Mouse (Mus musculus) embryo, embryonic 11 days (tissue): ENCODE measurements around the gene Rab11b.
"Not testable (repeated sequence)": the region's sequence is repeated elsewhere in the genome, so short reads cannot be mapped to it uniquely, and the experiment has no call there.

ENCODE experiments used
- DNase-seq: peaks from one replicate; pipeline ENCODE4 v3.0.0-alpha.2; 2015

Gene Rab11b

DNA sequence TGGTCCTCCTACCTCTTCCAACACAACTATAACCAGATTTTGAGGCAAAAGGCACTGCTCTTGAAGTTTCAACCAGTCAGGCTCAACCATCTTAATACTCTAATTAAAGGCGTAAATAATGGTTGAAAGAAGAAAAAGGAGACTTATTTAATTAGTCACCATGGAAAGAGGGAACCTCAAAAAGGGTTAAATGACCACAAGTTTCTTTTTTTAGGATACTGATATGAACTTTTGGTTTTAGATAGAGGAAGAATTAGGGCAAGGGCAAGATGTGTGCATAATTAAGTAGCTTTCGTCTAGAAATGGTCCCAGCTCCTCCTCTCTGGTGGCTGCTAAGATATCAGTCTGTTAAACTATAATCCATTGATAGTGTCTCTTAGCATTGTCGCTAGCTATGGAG lies 6.1 kb upstream of the Rab11b start:
- no peak for DNase-seq

DNA sequence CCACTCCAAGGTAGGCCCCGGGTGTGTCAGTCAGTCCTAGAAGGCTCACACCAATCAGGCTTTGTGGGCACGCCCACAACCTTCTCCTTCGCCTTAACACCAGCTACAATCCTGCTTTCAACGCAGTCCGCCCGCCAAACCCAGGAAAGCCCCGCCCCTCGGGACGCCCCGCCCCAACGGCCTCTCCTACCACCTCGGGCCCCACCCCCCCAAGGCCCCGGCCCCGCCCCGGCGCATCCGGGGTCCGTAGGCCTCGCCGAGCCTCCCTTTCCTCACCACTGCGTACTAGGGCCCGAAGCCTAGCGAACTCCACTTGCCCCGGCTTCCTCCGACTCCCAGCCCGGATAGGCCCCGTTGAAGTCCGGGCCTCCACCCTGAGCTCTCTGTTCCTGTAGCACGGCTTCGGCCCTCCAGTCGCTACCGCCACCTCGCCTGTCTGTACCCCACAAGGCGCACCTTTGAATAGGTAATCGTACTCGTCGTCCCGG lies 519 bp downstream of the Rab11b start:
- peak; percentile 93 for DNase-seq

DNA sequence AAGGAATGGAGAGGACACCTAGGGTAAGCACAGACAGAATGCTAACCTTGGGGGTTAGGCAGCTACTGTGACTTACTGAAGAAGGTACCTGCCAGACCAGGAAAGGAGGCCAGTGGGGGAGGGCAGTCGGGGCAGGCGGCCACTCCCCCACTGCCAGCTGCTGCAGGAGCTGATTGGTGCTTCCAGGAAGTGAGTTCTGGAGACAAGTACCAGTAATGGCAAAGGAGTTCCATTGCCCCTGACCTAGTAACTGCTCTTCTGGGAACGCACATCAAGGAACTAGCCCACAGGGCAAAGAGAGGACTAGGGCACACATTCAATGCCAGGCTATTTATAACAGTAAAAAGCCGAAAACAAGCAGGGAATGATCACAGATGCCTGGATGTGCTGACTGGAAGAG lies 3.1 kb downstream of the Rab11b start:
- no peak for DNase-seq

DNA sequence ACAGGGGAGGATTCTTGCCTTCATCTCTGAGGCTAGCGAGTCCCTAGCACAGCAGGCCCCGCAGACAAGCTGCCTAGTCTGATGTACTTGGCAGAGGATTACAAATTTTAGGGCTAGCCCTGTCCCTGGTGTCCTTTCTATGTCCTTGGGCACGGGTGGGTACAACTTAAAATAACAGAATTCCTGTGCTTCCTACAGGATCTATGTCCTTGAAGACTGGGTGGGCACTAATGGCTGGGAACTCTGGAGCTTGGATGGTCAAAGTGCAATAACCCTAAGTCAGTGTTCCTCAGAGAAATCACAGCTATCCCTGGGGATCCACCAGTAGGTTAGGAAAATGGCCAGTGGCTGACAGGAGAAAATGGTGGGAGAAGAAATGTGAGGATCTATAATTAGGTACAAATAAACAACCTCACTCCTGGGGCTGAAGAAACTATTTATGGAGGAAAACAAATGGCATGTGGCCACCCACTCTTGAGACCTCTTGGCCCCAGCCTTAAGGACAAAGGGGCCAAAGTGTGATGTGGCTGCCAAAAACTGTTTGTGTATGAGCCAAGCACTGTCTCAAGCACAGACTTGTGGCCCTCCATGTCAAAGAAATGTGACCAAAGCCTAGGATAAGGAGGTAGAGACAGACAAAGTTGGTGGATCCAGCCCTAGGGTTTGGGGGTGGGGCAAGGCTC lies 4.1 kb downstream of the Rab11b start:
- DNase-seq: no peak

DNA sequence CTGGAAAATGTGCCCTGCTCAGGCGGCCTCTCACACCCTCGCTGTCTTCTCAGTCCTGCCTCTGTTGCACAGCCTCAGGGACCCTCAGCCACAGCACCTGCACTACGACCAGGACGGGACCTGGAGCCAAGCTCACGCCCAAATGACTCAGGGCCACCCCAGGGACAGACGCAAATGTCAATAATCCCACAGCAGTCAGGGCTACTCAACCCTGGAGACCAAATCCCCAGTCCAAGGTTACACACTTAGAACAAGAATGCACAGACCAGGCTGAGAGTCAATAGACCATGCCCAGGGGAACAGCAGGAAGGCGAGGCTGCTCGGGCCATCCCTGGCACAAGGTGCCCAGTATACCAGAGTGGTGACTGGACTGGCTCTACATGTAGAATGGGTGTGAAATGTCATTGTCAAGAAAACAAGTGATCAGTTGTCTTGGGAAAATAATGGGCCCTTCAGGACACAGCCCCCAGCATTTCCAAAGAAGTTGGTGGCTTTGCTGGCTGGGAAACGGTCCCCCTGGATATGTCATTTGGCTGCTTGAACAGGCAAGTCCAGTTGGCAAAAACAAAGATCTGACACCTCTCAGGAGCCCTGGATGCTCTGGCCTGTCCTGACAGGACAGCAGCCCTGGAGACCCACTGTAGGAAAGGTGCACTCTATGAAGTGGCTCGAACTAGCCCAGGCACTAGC lies 4.8 kb downstream of the Rab11b start:
- DNase-seq: no peak

DNA sequence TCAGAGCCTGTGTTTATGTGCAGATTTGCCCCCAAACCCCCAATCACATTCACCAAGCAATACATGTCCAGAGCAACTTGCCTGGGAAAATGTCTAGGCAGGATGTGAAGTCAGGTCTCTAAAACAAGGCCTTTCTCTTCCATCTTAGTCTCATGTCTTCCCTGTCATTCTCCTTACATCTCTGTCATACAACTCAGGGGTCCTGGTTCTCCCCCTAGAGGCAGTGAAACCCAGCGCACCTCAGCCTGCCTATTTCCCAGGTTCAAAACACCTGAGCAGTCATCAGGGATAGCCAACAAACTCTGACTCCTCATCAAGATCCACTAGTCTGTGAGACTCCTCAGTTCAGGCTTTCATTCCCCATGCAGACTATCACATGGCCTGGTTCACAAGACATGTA lies 5.7 kb downstream of the Rab11b start:
- no peak for DNase-seq

DNA sequence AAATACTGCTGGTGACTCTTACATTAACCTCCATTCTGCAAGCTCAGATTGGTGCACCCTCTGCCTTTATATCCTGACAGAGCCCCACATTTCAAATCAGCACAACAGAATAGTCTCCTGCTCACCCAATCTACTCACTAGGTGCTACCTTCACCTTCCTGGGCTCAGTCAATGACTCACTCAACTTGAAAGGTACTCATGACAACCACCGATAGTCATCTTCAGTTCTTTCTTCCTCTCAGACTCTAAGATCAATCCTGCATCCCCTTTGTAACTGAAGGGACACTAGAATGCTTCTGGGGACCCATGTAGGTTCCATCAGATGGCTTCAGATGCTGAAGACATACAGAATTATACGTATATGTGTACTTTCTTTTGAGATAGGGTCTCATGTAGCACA lies 8.0 kb downstream of the Rab11b start:
- DNase-seq: no peak

DNA sequence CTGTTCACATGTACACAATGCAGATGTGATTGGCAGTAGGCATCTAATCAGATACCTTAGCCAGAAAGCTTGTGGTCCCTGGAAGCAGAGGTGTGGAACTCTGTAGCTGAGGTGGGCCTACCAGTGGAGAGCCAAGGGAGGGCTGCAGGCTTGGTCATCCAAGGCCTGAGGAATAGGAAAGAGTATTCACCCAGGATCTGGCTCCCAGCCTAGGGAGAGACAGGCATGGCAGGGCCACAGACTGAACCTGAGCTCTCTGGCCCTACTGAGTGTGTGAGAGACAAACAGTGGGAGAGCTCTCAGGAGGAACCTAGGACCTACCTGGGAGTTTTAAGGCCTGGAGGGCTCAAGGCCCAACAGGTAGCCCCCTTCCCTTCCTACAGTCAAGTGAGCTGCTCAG lies 9.1 kb downstream of the Rab11b start:
- DNase-seq: no peak

DNA sequence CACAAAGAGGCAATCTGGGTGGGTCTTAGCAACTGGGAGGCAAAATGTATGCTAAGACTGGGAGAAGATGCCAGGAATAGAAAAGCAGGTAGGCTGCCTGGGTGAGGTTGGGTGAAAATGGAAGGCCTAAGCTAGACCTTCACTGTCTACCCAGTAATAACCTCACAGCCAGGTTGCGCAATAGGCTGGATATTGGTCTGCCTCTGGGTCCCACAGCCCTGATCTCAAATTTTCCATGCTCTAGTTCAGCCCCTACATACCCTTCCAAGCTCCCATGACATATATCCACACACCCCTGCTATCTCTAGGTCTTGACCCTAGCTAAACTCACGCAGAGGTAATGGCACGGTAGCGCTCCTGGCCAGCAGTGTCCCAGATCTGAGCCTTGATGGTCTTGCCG lies 10.9 kb downstream of the Rab11b start:
- no peak for DNase-seq

DNA sequence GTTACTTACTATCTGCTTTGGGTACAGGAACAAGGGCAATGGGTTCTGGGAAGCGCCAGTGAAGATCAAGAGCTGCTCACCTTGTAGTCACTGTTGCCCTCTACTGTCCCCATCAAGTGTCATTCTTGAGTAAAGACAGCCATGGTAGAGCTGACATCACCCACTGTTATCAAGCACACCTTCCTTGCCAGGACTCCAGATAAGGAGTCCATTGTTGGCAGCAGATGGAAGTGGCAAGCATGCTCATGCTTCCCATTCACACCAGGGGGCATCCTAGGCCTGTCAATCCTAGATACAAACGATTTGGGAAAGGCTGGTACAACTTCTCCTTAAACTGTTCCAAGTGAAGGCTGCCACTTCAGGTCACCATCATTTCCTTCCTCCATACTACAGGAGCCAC lies 14.3 kb downstream of the Rab11b start:
- peak; percentile 43 for DNase-seq

DNA sequence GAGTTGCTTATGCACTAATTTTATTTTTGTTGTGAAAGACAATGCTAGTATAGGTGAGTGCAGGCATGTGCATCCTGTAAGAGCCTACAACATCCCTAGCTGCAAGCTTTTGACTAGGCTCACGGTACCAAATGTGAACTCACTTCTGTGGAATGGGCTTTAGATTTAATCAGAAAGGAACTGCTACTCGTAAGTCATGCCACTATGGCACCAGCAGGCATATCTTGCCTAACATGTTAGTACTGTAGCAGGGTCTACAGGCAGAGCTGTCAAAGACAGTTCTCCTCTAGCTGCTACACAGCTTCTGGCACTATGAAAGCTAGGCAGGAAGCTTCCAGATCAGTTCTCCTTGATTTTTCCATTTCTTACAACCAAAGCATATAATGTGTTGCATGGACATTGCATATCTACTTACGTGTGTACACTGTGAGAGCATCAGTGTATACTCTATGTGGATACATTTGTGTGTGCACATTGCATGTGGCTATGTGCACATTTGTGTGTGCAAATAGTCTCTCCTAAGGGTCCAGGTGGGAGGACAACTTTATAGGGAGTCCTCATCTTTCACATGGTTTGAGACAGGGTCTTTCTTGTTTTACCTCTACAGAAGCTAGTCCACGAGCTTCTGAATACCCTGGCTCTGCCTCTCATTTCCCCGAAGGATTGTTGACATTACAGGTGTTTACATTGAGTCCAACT lies 15.5 kb downstream of the Rab11b start:
- no peak for DNase-seq

DNA sequence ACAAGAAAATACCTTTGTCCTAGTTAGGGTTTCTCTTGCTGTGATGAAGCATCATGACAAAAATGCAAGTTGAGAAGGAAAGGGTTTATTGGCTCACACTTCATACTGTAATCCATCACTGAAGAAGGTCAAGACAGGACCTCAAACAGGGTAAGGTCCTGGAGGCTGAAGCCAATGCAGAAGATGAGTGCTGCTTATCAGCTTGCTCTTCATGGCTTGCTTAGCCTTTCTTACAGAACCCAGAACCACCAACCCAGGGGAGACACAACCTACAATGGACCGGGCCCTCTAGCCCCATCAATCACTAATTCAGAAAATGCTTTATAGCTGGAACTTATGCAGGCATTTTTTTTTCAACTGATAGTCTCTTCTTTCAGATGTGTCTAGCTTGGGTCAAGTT lies 17.9 kb downstream of the Rab11b start:
- no peak for DNase-seq

DNA sequence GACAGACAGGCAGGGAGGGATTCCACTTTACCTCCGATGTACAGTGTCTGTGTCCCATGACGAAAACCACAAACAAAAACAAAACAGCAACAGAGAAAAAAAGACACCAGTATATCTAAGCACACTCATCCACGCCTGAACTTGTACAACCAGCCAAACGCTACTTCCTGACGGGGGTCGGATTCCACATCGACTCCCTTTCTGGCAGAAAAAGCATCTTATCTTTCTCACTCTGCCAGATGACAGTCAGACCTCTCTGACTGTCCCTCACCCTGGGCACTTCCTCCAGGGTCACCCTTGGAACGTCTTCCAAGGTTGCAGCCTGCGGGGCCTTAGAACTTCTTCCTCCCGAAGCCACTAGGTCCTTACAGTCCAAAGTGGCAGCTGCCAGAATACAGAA lies 26.8 kb downstream of the Rab11b start:
- DNase-seq: not testable (repeated sequence)

DNA sequence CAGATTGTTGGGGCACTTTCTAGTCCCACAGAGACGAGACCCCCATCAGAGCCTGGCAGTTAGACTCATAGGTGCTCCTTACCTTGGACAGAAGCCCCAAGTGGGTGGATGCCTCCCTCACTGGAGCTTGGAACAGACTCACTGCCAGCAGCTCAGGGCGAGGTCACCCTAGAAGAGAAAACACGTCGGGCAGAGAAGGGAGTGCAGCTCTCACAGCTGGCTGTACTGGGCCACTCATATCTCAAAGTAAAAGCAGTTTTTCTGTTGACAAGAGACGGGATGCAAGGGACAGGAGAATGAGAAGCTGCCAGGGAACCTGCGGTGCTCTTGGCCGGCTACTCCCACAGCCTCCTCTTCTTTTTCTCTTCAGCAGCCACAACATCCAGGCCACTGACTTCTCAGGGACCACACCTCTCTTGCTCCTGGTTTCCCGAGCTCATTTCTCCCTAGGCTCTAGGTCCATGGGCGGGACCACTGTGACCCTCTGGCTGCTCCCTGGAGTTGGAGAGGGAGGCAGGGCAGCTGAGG lies 27.7 kb downstream of the Rab11b start:
- not testable (repeated sequence) for DNase-seq

DNA sequence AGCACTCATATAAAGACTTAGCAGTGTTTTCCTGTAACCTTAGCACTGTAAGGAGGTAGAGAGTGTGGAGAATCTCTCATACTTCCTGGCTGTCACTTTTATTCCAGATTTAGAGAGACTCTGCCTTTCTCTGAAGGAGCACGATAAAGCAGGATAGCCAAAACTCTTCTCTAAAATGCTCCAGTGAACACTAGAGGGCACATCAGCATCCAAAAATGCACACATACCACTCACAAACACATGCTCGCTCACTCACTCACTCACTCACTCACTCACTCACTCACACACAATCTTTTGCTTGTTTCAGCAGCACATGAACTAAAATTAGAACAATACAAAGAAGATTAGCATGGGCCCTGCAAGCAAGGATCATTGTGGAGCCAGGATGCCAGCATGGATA lies 31.1 kb downstream of the Rab11b start:
- DNase-seq: no peak

DNA sequence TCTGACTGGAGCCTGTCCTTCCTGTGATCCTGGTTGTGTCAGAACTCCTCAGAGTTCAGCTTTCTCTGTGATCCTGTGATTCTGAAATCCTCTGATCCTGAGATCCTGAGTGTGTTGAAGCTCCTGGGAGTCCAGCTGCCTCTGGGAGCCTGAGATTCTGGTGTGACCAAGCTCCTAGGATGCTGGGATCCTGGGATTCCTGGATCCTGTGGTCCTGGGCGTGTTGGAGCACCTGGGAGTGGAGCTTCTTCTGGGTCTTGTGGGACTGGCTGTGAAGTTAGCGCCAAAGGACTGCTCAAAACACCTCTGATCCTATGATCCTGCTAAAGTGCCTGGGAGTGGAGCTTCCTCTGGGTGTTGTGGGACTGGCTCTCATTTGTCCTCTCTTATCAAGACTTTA lies 31.9 kb downstream of the Rab11b start:
- no peak for DNase-seq

DNA sequence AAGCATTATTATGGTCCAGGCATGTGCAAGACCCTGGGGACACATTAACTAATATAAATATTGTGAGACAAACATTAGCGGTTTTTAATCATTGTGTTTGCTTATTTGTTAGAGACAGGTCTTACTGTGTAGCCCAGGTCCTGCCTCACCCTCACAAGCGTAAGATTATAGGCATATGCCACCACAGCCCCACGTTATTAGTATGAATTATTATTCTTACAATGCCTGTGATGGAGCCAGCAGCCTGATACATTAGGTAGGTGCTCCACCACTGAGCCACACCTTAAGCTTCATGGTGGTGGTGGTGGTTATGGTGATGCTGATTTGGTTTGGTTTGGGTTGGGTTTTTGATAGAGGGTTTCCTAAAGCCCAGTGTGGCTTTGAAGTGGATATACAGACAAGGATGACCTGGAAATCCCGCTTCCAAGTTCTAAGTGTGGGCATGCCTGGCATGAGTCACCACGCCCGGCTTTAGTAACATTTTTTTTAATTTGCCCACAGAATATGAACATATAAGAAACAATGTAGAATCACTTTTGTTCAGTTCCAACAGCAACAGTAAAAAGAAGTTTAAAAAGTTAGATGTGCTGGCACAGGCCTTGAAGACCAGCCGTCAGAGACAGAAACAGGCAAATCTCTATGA lies 40.5 kb downstream of the Rab11b start:
- DNase-seq: no peak

DNA sequence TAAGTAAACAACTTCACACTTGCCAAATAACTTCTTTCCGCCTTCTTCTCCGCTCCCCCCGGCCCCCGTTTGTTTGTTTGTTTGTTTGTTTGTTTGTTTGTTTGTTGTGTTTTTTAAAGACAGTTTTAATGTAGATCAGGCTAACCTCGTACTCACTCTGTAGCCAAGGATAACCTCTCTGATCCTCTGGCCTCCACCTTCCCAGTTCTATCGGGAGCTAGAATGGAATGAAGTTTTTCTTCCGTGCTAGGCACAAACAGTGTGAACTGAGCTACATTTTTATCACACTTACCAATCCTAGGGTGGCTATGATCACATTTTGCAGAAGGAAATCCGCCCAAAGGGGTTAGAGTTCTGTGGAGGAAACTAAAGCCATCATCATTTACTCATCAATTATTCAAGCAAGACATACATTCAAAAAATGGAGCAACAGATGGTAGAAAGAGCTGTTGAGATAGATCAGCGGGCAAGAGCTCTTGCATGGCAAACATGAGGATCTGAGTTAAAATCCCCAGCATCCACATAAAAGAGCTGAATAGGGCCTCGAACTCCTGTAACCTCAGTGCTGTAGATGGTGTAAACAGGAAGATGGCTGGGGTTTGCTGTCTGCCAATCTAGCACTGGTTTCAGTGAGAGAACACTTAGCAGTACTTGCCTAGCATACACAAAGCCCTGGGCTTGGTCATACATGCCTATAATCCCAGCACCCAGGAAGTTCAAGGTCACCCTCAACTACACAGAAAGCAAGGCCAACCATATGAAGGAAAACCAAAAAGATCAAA lies 41.2 kb downstream of the Rab11b start:
- no peak for DNase-seq

DNA sequence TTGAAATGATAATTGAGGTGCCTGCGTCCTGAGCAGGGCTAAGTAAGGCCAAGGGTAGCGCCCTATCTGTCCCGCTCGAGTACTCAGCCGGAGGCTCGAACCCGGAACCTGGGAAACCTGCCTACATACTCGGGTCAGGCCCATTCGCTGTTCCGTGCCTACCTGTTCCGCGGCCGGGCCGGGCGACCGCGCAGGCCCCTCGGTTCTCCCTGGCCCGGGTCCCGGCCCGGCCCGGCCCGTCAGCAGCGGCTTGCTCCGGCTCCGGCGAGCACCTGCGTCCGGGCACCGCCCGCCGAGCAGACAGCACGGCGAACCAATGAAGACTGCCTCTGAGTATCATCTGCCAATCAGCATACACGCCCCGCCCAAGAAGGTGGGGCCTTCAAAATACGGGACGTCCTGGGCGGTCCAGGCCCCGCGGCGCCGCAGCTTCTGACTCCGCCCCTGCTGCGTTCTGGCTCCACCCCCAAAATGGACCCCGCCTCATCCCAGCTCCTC lies 41.9 kb downstream of the Rab11b start, which contains the start of gene March2:
Gene March2 (minus strand): TSS at position 287 of the 498 bp plus-strand sequence.
- peak; percentile 97 for DNase-seq

DNA sequence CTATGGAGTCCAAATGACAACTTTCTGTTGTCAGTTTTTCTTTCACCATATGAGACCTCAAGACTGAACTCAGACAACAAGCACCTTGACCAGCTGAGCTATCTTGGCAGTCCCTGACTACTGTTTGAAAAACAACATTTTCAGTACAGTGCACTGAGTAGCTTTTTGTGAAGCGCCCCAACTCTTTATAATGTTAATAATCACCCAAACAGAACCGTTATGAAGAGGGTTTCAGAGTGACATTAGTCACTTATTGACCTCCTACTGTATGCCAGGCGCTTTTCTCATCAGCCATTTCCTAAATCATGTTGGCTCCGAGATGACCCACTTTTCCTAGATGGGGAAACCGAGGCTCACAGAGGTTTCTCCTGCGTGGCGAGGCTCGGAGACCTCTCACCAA lies 42.3 kb downstream of the Rab11b start:
- no peak for DNase-seq

DNA sequence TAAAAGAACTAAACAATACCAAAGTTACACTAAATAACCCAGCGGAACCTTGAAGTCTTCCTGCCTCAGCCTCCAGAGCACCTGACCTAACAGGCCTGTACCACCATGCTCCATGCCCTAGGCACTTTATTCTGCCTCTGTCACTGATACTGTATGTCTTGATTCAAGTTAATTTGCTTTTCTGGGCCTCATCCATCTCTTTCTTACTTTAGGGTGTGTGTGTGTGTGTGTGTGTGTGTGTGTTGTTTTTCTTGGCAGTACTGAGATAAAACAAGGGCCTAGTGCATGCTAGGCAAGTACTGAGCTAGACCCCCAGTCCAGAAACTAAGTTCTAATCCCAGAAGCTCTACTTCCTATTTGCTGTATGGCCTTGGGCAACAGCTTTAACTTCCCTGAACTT lies 43.1 kb downstream of the Rab11b start:
- no peak for DNase-seq

DNA sequence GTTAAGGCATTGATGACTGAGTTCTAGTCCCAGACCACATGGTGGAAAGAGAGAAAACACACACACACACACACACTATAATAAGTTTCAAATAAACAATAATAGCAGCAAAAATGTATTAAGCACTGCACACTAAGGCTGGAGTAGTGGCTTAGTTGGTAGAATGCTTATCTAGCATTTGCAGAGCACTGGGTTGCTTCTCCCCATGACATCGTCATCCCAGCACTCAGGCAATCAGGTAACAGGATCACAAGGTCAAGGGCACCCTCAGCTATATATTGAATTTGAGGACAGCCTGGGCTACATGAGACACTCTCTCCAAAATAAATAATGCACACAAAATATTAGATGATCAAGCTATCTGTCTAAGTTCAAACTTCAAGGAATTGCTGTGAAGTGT lies 45.6 kb downstream of the Rab11b start:
- DNase-seq: no peak
